Comparison of ENCODE assay signal across 21 mouse cellular contexts in genomic region chr2:76806376-76806775, GRCm38 (mm10).
DNase-seq lines count a peak whose midpoint lies in the region; ATAC-seq and TF ChIP-seq lines count a peak whose summit lies in the region.
"Had no signal": no experiment of that assay in that cellular context is flagged by ENCODE, and none has a peak within 500 bp of the region (broad histone marks: within the 10 kb centered on the region; RNA-seq: fewer than 3 reads in every experiment).

No protein-coding gene starts in this region.

- H3K9ac ChIP-seq in CH12.LX (ENCODE audit: insufficient read depth, low read depth) (no peak overlapping the region), ES-Bruce4 (ENCODE audit: low read depth, poor library complexity, severe bottlenecking) (no peak overlapping the region)
- H3K9ac ChIP-seq in heart, embryonic 15.5 days: 0 out of 2 replicates have a peak overlapping the region, but pooled peaks have one; percentile 31
- no peak overlapping the region for H3K9ac ChIP-seq in midbrain, embryonic 14.5 days (replicated peaks; ENCODE audit: low read length)
- H3K9ac ChIP-seq: embryonic facial prominence, embryonic 13.5 days; hindbrain, embryonic 13.5 days; limb, embryonic 15.5 days; midbrain, embryonic 15.5 days; neural tube, embryonic 15.5 days had no signal

- in situ Hi-C loops in CH12.LX (cut with MboI; ENCODE audit: low pct_ligation_motif_present, low pct_unique_long_range_greater_than_20kb, low sequenced_read_pairs): no loop called here

- ATAC-seq in heart, embryonic 15.5 days (replicated peaks; ENCODE audit: insufficient number of reproducible peaks, insufficient read depth, low FRiP score, low read depth): peak; percentile 76
- no peak for ATAC-seq in midbrain, embryonic 14.5 days (ENCODE audit: low FRiP score, low TSS enrichment)
- ATAC-seq: forebrain, embryonic 16.5 days; inflammation-experienced regulatory T-cells, adult 6 months; midbrain, embryonic 15.5 days had no signal

- H3K4me2 ChIP-seq in CH12.LX (ENCODE audit: insufficient read depth, low read depth, poor library complexity, severe bottlenecking): peak overlapping the region; percentile 70; the same call in 1 of the 2 replicates
- H3K4me2 ChIP-seq in heart, embryonic 15.5 days: peak overlapping the region; percentile 53
- no peak overlapping the region for H3K4me2 ChIP-seq in midbrain, embryonic 14.5 days (ENCODE audit: low read length)
- H3K4me2 ChIP-seq: embryonic facial prominence, embryonic 13.5 days; hindbrain, embryonic 13.5 days; limb, embryonic 15.5 days; midbrain, embryonic 15.5 days; neural tube, embryonic 15.5 days had no signal

- no peak for DNase-seq in CH12.LX (ENCODE audit: extremely low read depth)
- DNase-seq in heart, adult 8-10 months (ENCODE audit: low spot score): peak; percentile 23
- DNase-seq in midbrain, embryonic 14.5 days: no peak
- no peak for DNase-seq in urinary bladder, postnatal 14 days (ENCODE audit: low spot score)
- no peak for DNase-seq in yolk sac, embryonic 10.5 days (ENCODE audit: low spot score)
- DNase-seq: cerebellum, postnatal 10 days; kidney, adult 8-10 months; kidney, postnatal 36 days; lung, postnatal 10 days; right cerebral cortex, postnatal 25 days had no signal

- H3K36me3 ChIP-seq in CH12.LX (replicated peaks in 1 of 2; ENCODE audit: control insufficient read depth in 1 of 2, insufficient read depth in 1 of 2, low read length in 1 of 2) (peaks cover 3 to 20% of the 10 kb centered on the region in 2 experiments), ES-Bruce4 (ENCODE audit: control insufficient read depth, insufficient read depth, low read length, poor library complexity, severe bottlenecking) (no peaks in the 10 kb centered on the region; the same call in 1 of the 2 replicates)
- peaks cover 37% of the 10 kb centered on the region for H3K36me3 ChIP-seq in heart, embryonic 15.5 days
- no peaks in the 10 kb centered on the region for H3K36me3 ChIP-seq in midbrain, embryonic 14.5 days (ENCODE audit: control insufficient read depth, insufficient read depth, low read length)
- H3K36me3 ChIP-seq: embryonic facial prominence, embryonic 13.5 days; hindbrain, embryonic 13.5 days; limb, embryonic 15.5 days; midbrain, embryonic 15.5 days; neural tube, embryonic 15.5 days had no signal

- TF ChIP-seq CTCF in CH12.LX (conservative IDR thresholded peaks at IDR 0.05 in 1 of 2, IDR thresholded peaks at IDR 0.05 in 1 of 2; ENCODE audit: low read depth in 2 of 2, low read length in 2 of 2): no peak
- TF ChIP-seq CTCF in ES-Bruce4 (IDR thresholded peaks at IDR 0.05; ENCODE audit: low read depth, low read length): no peak

- no peaks in the 10 kb centered on the region; the same call in 1 of the 2 replicates for H3K79me2 ChIP-seq in CH12.LX (replicated peaks; ENCODE audit: control insufficient read depth, extremely low read depth, insufficient read depth, poor library complexity, severe bottlenecking)

- no peaks in the 10 kb centered on the region for H3K27me3 ChIP-seq in CH12.LX (replicated peaks)
- H3K27me3 ChIP-seq in ES-Bruce4 (ENCODE audit: control insufficient read depth, insufficient read depth, low read length, poor library complexity, severe bottlenecking): no peaks in the 10 kb centered on the region
- H3K27me3 ChIP-seq in heart, embryonic 15.5 days: no peaks in the 10 kb centered on the region
- H3K27me3 ChIP-seq in midbrain, embryonic 14.5 days (ENCODE audit: control insufficient read depth, insufficient read depth, low read length): no peaks in the 10 kb centered on the region
- H3K27me3 ChIP-seq: embryonic facial prominence, embryonic 13.5 days; hindbrain, embryonic 13.5 days; limb, embryonic 15.5 days; midbrain, embryonic 15.5 days; neural tube, embryonic 15.5 days had no signal

- H3K9me3 ChIP-seq in CH12.LX (replicated peaks; ENCODE audit: low read length) (no peaks in the 10 kb centered on the region), ES-Bruce4 (replicated peaks; ENCODE audit: control insufficient read depth, insufficient read depth, low read length, poor library complexity, severe bottlenecking) (no peaks in the 10 kb centered on the region)
- H3K9me3 ChIP-seq in heart, embryonic 15.5 days (replicated peaks): no peaks in the 10 kb centered on the region
- no peaks in the 10 kb centered on the region for H3K9me3 ChIP-seq in midbrain, embryonic 14.5 days (ENCODE audit: control insufficient read depth, low read length)
- H3K9me3 ChIP-seq: embryonic facial prominence, embryonic 13.5 days; hindbrain, embryonic 13.5 days; limb, embryonic 15.5 days; midbrain, embryonic 15.5 days; neural tube, embryonic 15.5 days had no signal

- TF ChIP-seq EP300 in CH12.LX (IDR thresholded peaks at IDR 0.05; ENCODE audit: low read length) (no peak), ES-Bruce4 (IDR thresholded peaks at IDR 0.05; ENCODE audit: insufficient read depth, low read depth, low read length) (no peak)

- H3K27ac ChIP-seq in CH12.LX (ENCODE audit: insufficient read depth, low read depth): no peak overlapping the region
- H3K27ac ChIP-seq in ES-Bruce4 (ENCODE audit: insufficient read depth, low read length): peak overlapping the region; percentile 96
- peak overlapping the region; percentile 89 for H3K27ac ChIP-seq in heart, embryonic 15.5 days
- no peak overlapping the region for H3K27ac ChIP-seq in midbrain, embryonic 14.5 days (replicated peaks; ENCODE audit: low read depth, low read length)
- H3K27ac ChIP-seq: embryonic facial prominence, embryonic 13.5 days; hindbrain, embryonic 13.5 days; limb, embryonic 15.5 days; midbrain, embryonic 15.5 days; neural tube, embryonic 15.5 days; stomach, postnatal 0 days had no signal

- H3K4me1 ChIP-seq in CH12.LX (ENCODE audit: control insufficient read depth in 1 of 2, insufficient read depth in 2 of 2) (peaks cover 2 to 35% of the 10 kb centered on the region in 2 experiments; a peak in 3 of 4 replicates), ES-Bruce4 (ENCODE audit: control insufficient read depth, insufficient read depth, low read length) (peaks cover 6% of the 10 kb centered on the region)
- peaks cover 11% of the 10 kb centered on the region for H3K4me1 ChIP-seq in heart, embryonic 15.5 days (replicated peaks)
- H3K4me1 ChIP-seq in midbrain, embryonic 14.5 days (ENCODE audit: control insufficient read depth, insufficient read depth, low read length): no peaks in the 10 kb centered on the region
- H3K4me1 ChIP-seq: hindbrain, embryonic 13.5 days; limb, embryonic 15.5 days; midbrain, embryonic 15.5 days; neural tube, embryonic 15.5 days had no signal

- no peak for TF ChIP-seq RAD21 in CH12.LX (IDR thresholded peaks at IDR 0.05; ENCODE audit: low read depth, low read length)

- H3K4me3 ChIP-seq in CH12.LX (replicated peaks in 1 of 3; ENCODE audit: low read depth in 2 of 3, low read length in 2 of 3, poor library complexity in 1 of 3) (peak overlapping the region in 1 of 3 experiments; percentile 22), ES-Bruce4 (ENCODE audit: low read depth, low read length) (no peak overlapping the region)
- peak overlapping the region; percentile 44 for H3K4me3 ChIP-seq in heart, embryonic 15.5 days
- H3K4me3 ChIP-seq in midbrain, embryonic 14.5 days (replicated peaks; ENCODE audit: low read depth, low read length): no peak overlapping the region
- H3K4me3 ChIP-seq: embryonic facial prominence, embryonic 13.5 days; hindbrain, embryonic 13.5 days; limb, embryonic 15.5 days; midbrain, embryonic 15.5 days; myocyte; neural tube, embryonic 15.5 days had no signal

- dilution Hi-C loops in CH12.LX (cut with MboI; ENCODE audit: extremely low pct_ligation_motif_present, extremely low pct_unique_long_range_greater_than_20kb, low sequenced_read_pairs): no loop called here

- WGBS in heart, embryonic 15.5 days: 24% methylated on average over 4 of the region's 4 CpGs
- 84% methylated on average over 4 of the region's 4 CpGs for WGBS in midbrain, embryonic 14.5 days

- no peak for TF ChIP-seq POLR2A in CH12.LX (IDR thresholded peaks at IDR 0.05; ENCODE audit: low read depth, low read length)
- TF ChIP-seq POLR2A in ES-Bruce4 (IDR thresholded peaks at IDR 0.05; ENCODE audit: insufficient read depth, low read length): no peak

TF ChIP-seq in CH12.LX, 34 proteins besides CTCF, POLR2A, EP300 and RAD21:
- TF ChIP-seq ZMIZ1 (IDR thresholded peaks at IDR 0.05; ENCODE audit: low read depth, low read length) (no peak), BHLHE40 (IDR thresholded peaks at IDR 0.05; ENCODE audit: low read depth, low read length) (peak; percentile 26; the same call in 1 of the 2 replicates), MXI1 (IDR thresholded peaks at IDR 0.05; ENCODE audit: low read depth, low read length) (no peak), IRF4 (IDR thresholded peaks at IDR 0.05; ENCODE audit: low read depth, low read length) (peak; percentile 16; the same call in 1 of the 2 replicates), MAZ (IDR thresholded peaks at IDR 0.05; ENCODE audit: low read depth, low read length) (no peak), MEF2A (IDR thresholded peaks at IDR 0.05; ENCODE audit: borderline replicate concordance, low read depth, low read length) (0 out of 2 replicates have a peak, but pooled peaks have one; percentile 19), ETS1 (conservative IDR thresholded peaks at IDR 0.05; ENCODE audit: low read depth, low read length) (0 out of 2 replicates have a peak, but pooled peaks have one; percentile 9), NELFE (IDR thresholded peaks at IDR 0.05; ENCODE audit: low read depth, low read length) (no peak), GABPA (IDR thresholded peaks at IDR 0.05; ENCODE audit: insufficient replicate concordance, low read depth, low read length) (no peak)
TF ChIP-seq in CH12.LX: peak in this region for 4.

Comparison
In these comparisons a context has a peak if more than half of its experiments do, and no peak if none do; other contexts are left out.
1. H3K27ac ChIP-seq: peak in ES-Bruce4 (single experiment) and heart, embryonic 15.5 days (single experiment); none in CH12.LX (single experiment) and midbrain, embryonic 14.5 days (single experiment).